Mouse (Mus musculus): ENCODE measurements at regions not wholly inside any gene's neighbourhood (a gene's known extent, or its start where the extent isn't known, plus 50 kb on each side); places are given as distances from the start of the nearest gene placed in this dataset.
A peak's percentile ranks its signal among the peaks of the same experiment; 100 is the strongest.

DNA sequence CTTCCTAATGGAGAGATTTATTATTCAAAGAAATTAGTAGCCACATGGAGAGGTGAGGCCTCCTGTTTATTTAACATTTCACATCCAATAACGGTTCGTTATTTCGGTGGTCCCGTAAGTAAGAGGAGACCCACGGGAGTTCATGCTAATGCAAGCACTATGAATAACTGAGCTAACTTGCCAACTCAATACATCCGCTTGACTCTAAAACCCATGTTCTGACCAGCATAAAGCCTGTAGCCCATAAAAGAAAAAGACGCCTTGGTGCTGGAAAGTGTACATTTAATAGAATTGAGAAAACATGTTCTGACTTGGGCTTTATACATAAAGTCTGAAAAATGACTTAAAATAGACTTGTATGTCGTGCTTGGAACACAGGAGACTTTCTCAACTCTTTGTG lies 198.1 kb upstream of the Dkk2 start:
- ATAC-seq (ENCODE audit: low FRiP score) = no peak
- Histone ChIP-seq H3K9ac (replicated peaks) (no peak overlapping the region), H3K4me1 (no peaks in the 10 kb centered on the region), H3K4me3 (replicated peaks) (no peak overlapping the region), H3K27ac (replicated peaks) (no peak overlapping the region), H3K36me3 (no peaks in the 10 kb centered on the region), H3K4me2 (no peak overlapping the region), H3K27me3 (replicated peaks) (no peaks in the 10 kb centered on the region), H3K9me3 (replicated peaks) (no peaks in the 10 kb centered on the region)
- WGBS = 79% methylated on average over 8 of the region's 8 CpGs

DNA sequence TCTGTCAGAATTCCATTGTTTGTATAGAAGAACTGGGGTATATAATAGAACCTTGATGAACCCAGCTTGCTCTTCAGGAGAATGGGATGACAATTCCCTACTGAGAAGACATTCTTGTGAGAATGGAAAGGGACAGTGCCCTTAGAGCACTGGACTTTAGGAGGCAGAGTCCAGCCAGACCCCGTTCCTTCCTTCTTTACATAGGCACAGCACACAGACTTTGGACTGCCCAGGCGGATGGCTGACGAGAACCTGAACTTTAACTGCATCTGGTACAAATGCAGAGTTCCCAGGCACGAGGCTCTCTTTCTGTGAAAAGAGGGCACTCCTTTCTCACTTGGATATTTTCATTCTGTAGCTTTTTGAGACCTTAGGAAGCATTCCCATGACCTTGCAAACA lies 197.4 kb upstream of the Dkk2 start:
- Histone ChIP-seq H3K4me1 (no peaks in the 10 kb centered on the region), H3K4me3 (replicated peaks) (no peak overlapping the region), H3K36me3 (no peaks in the 10 kb centered on the region), H3K9me3 (replicated peaks) (no peaks in the 10 kb centered on the region), H3K27ac (replicated peaks) (no peak overlapping the region), H3K9ac (replicated peaks) (no peak overlapping the region), H3K27me3 (replicated peaks) (no peaks in the 10 kb centered on the region), H3K4me2 (no peak overlapping the region)
- ATAC-seq (ENCODE audit: low FRiP score) = no peak
- 84% methylated on average over 4 of the region's 4 CpGs for WGBS

DNA sequence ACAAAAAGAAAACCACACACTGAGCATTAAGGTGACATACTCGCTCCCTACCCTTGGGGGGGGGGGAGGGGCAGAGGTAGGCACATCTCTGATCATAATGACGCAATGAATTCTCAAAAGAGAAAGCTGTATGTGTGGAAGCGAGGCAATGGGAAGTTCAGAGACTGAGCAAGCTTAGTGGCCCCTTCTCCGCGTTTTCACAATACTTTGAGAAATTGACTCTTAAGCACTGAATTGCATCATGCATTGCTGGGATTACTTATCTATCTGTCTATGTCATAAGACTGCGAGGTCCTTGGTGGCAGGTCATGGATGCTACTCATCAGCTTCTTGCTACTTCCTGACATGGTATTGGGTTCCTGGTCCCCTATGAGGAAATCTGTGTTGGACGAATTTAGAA lies 193.2 kb upstream of the Dkk2 start:
- H3K4me2 ChIP-seq = no peak overlapping the region
- no peaks in the 10 kb centered on the region for H3K27me3 ChIP-seq (replicated peaks)
- H3K27ac ChIP-seq (replicated peaks) = no peak overlapping the region
- 91% methylated on average over 7 of the region's 7 CpGs for WGBS
- no peak overlapping the region for H3K9ac ChIP-seq (replicated peaks)
- no peaks in the 10 kb centered on the region for H3K4me1 ChIP-seq
- no peaks in the 10 kb centered on the region for H3K9me3 ChIP-seq (replicated peaks)
- H3K36me3 ChIP-seq = no peaks in the 10 kb centered on the region
- ATAC-seq (ENCODE audit: low FRiP score) = no peak
- H3K4me3 ChIP-seq (replicated peaks) = no peak overlapping the region

DNA sequence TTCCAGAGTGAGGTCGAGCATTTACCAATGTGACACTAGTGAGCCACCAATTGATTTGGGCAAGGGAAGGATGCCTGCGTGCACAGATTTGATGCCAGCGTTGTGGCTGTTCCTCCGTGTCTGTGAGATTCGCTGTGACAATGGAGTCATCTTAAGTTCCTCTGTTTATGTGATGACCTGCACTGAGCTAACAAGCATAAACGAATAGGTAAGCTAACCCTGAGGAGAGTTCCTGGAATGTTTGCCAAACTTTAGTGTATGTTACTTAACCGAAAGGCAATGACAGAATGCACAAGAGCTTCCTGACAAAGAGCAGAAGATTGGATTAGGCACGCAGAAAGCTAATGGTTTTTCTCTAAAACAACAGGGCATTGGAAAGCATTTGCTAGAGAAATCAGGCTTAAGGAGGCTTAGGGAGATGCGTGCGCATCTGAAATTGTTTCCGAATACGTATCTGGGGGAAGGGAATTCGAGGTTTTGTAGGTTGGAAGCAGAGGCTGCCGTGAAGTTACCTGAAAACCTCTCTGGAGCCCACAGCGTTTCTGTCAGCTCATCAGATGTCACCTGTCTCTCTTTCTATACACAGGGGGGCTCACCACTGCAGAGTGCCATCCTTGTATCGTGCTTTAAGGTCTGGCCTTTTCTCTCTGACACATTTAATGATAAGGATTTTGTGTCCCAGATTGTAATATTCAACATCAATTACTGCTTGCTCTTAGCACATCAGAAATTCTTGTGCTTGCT lies 191.9 kb upstream of the Dkk2 start:
- Histone ChIP-seq H3K27me3 (replicated peaks) (no peaks in the 10 kb centered on the region), H3K4me3 (replicated peaks) (no peak overlapping the region), H3K4me1 (no peaks in the 10 kb centered on the region), H3K36me3 (no peaks in the 10 kb centered on the region), H3K27ac (replicated peaks) (no peak overlapping the region), H3K4me2 (no peak overlapping the region), H3K9ac (replicated peaks) (no peak overlapping the region), H3K9me3 (replicated peaks) (no peaks in the 10 kb centered on the region)
- WGBS = 81% methylated on average over 16 of the region's 16 CpGs
- no peak for ATAC-seq (ENCODE audit: low FRiP score)

DNA sequence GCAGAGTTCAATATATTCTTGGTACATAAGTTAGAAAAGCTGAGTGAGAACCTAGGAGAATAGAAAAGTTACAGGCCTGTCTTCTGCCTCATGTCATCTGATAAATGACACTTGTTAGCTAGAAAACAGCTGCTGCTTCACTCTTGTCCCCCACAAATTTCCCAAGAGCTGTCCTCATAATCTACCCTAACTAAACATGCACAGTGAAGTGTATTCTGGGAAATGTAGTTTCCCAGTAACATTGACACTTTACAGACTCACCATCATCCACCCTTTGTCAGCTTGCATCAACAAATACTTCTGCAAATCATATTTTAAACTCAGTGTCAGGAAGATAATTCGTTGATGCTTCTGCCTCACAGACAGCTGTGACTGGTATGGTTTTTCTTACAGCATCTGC lies 190.0 kb upstream of the Dkk2 start:
- no peaks in the 10 kb centered on the region for H3K36me3 ChIP-seq
- no peak overlapping the region for H3K9ac ChIP-seq (replicated peaks)
- H3K27me3 ChIP-seq (replicated peaks) = no peaks in the 10 kb centered on the region
- 67% methylated on average over 1 of the region's 1 CpGs for WGBS
- H3K9me3 ChIP-seq (replicated peaks) = no peaks in the 10 kb centered on the region
- no peak overlapping the region for H3K4me2 ChIP-seq
- no peak overlapping the region for H3K27ac ChIP-seq (replicated peaks)
- H3K4me1 ChIP-seq = no peaks in the 10 kb centered on the region
- no peak for ATAC-seq (ENCODE audit: low FRiP score)
- no peak overlapping the region for H3K4me3 ChIP-seq (replicated peaks)

DNA sequence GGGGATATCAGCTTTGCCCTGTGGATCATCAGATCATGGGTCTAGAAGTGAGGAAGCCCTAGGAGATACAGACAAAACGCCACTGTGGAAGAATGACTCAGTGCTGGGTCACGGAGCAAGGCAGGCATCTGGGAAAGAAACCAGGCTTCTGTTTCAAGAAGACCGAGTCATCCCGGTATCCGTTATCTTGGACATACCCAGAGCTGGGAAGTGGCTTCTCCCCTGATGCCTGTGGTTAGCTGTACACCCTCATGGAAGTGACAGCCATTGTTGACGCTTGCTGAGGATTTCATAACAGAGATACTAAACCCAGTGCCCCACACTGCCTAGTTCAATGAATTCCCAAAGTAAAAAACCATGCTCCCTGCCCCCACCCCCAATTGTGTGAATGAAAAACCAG lies 171.6 kb upstream of the Dkk2 start:
- H3K9me3 ChIP-seq (replicated peaks) = no peaks in the 10 kb centered on the region
- H3K4me3 ChIP-seq (replicated peaks) = no peak overlapping the region
- WGBS = 96% methylated on average over 6 of the region's 6 CpGs
- ATAC-seq (ENCODE audit: low FRiP score) = no peak
- H3K27ac ChIP-seq (replicated peaks) = no peak overlapping the region
- H3K36me3 ChIP-seq = no peaks in the 10 kb centered on the region
- no peak overlapping the region for H3K9ac ChIP-seq (replicated peaks)
- H3K27me3 ChIP-seq (replicated peaks) = no peaks in the 10 kb centered on the region
- H3K4me1 ChIP-seq = no peaks in the 10 kb centered on the region
- H3K4me2 ChIP-seq = no peak overlapping the region

DNA sequence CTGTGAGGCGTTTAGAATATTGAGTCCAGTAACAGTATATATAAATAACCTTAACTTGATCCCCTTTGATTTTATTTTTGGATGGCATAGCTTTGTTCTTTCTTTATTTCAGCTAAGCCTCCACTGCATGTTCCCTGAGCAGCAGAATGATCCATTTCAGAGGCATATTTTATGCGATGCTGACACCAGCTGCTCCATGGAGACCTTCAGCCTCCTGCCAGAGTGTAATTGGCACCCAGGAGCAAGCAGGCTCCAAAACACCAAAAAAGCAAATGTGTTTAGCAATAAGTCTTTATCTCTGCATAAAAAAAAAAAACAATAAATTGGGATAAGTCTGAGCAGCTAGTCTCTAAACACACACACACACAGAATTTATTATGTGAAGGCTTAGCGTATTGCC lies 170.7 kb upstream of the Dkk2 start:
- Histone ChIP-seq H3K9ac (replicated peaks) (no peak overlapping the region), H3K4me1 (peaks cover 1% of the 10 kb centered on the region; the same call in 1 of the 2 replicates), H3K9me3 (replicated peaks) (no peaks in the 10 kb centered on the region), H3K4me2 (no peak overlapping the region), H3K27ac (replicated peaks) (no peak overlapping the region), H3K4me3 (replicated peaks) (no peak overlapping the region), H3K27me3 (replicated peaks) (no peaks in the 10 kb centered on the region), H3K36me3 (no peaks in the 10 kb centered on the region)
- WGBS = 82% methylated on average over 3 of the region's 3 CpGs
- ATAC-seq (ENCODE audit: low FRiP score) = no peak

DNA sequence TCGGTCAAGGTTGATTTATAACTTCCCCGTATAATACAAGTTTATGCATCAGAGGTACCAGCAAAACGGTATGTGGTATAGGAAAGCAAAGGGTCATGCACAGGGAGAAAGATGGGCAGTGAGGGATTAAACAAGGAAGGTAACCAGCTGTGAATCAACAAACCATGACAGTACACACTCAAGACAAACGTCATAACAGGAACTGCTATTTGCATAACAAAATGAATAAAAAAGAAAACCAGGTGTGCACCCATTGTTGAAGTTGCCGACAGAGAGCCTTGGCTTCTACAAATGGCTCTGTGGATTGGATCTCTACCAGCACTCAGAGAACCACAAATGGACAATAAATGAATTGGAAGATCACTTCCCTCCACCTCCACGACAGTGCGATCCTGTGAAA lies 170.1 kb upstream of the Dkk2 start:
- peaks cover 6% of the 10 kb centered on the region; the same call in 1 of the 2 replicates for H3K4me1 ChIP-seq
- no peak for ATAC-seq (ENCODE audit: low FRiP score)
- no peak overlapping the region for H3K4me2 ChIP-seq
- WGBS = 69% methylated on average over 7 of the region's 7 CpGs
- no peaks in the 10 kb centered on the region for H3K27me3 ChIP-seq (replicated peaks)
- H3K9ac ChIP-seq (replicated peaks) = no peak overlapping the region
- H3K27ac ChIP-seq (replicated peaks) = no peak overlapping the region
- no peak overlapping the region for H3K4me3 ChIP-seq (replicated peaks)
- no peaks in the 10 kb centered on the region for H3K9me3 ChIP-seq (replicated peaks)
- H3K36me3 ChIP-seq = no peaks in the 10 kb centered on the region

DNA sequence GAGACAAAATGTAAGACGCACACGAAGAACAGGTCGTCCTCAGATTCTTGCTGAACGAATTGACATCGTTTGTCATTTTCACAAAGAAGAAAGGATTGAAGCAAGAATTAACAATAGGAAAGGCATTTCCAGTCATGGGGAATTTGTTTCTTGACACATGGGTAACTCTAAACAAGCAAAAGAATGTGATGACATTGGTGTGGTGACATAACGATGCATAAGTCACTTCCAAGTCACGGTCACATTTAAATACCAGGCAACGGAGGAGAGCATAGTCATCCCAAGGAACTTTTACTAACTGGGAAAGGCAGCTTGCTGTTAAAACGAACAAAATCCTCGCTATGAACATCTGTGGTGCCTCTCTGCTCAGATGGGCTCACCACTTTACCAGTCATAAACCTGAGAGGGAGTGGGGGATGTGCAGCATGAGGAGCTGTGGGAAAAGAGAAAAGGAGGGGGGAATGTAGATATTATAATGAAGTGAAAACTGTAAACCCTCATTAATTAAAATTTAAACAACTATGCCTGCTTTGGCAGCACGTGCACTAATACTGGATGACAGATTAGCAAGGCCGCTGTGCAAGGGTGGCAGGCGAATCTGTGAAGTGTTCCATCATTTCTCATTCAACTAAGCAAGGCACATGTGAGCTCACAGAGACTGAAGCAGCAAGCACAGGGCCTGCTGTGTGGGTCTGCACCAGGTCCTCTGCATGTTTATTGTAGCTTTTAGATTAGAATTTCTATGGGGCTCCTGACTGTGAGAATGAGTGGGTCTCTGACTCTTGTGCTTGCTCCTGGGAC lies 167.2 kb upstream of the Dkk2 start:
- Histone ChIP-seq H3K27ac (replicated peaks) (no peak overlapping the region), H3K4me2 (no peak overlapping the region), H3K27me3 (replicated peaks) (no peaks in the 10 kb centered on the region), H3K4me3 (replicated peaks) (no peak overlapping the region), H3K4me1 (peaks cover 6% of the 10 kb centered on the region; the same call in 1 of the 2 replicates), H3K9me3 (replicated peaks) (no peaks in the 10 kb centered on the region), H3K36me3 (no peaks in the 10 kb centered on the region), H3K9ac (replicated peaks) (no peak overlapping the region)
- 49% methylated on average over 13 of the region's 13 CpGs for WGBS
- ATAC-seq (ENCODE audit: low FRiP score) = no peak

DNA sequence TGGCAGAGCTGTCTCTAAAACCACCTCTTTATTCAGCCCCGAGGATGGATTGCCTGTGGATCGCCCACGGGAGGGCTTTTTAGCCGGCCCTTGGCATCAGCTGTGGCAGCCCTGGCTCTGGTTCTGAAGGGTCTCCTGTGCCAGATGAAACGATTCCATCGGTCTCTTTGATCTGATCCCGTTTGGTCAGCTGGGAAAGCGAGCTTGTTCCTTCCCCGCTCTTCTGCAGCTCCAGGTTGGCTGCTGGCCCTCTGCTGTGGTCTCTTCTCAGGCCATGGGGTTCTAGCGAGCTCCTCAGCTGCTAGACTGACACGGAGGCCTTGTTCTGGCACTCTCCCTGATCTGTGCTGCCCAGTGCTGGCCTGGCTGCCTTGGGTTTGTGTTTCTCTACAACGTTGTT lies 165.6 kb upstream of the Dkk2 start:
- Histone ChIP-seq H3K36me3 (no peaks in the 10 kb centered on the region), H3K27ac (replicated peaks) (peak overlapping the region; percentile 56; the same call in 1 of the 2 replicates), H3K4me3 (replicated peaks) (no peak overlapping the region), H3K4me1 (peaks cover 6% of the 10 kb centered on the region; the same call in 1 of the 2 replicates), H3K27me3 (replicated peaks) (no peaks in the 10 kb centered on the region), H3K9me3 (replicated peaks) (no peaks in the 10 kb centered on the region), H3K9ac (replicated peaks) (no peak overlapping the region), H3K4me2 (no peak overlapping the region)
- 43% methylated on average over 12 of the region's 12 CpGs for WGBS
- peak; percentile 72 for ATAC-seq (ENCODE audit: low FRiP score)

DNA sequence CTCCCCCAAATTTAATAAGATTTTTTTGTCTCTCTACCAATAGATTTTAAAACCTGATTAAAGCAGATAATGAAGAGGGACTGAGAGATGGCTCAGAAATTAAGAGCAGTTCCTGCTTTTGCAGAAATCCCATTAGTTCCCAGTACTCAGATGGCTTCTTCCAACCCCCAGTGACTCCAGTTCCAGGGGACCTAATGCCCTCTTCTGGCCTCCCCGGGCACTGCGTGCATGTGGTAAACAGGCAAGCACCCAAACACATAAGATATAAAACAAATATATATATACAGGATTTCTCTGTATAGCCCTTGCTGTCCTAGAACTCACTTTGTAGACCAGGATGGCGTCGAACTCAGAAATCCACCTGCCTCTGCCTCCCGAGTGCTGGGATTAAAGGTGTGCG lies 163.9 kb upstream of the Dkk2 start:
- 91% methylated on average over 6 of the region's 6 CpGs for WGBS
- no peak for ATAC-seq (ENCODE audit: low FRiP score)
- H3K27ac ChIP-seq (replicated peaks) = no peak overlapping the region
- no peak overlapping the region for H3K4me2 ChIP-seq
- no peaks in the 10 kb centered on the region for H3K27me3 ChIP-seq (replicated peaks)
- no peaks in the 10 kb centered on the region for H3K36me3 ChIP-seq
- H3K9ac ChIP-seq (replicated peaks) = no peak overlapping the region
- no peak overlapping the region for H3K4me3 ChIP-seq (replicated peaks)
- H3K9me3 ChIP-seq (replicated peaks) = no peaks in the 10 kb centered on the region
- H3K4me1 ChIP-seq = peaks cover 6% of the 10 kb centered on the region; the same call in 1 of the 2 replicates

DNA sequence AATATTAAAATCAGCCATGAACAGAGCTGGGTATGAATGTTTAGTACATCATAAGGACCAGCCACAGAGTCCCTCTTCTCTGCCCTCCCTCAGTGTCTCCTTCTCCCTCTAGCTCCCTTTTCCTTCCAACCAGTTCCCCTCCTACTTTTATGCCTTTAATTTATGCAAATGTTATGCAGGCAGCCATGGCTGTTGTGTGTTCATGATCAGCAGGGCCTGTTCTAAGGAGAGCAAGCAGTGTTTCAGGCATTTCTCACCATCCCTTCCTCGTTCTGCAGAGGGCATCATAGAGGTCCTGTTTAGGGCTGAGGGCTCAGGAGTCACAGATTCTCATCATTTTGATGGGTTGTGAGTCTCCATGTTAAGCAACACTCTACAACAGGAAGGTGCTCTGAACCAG lies 162.4 kb upstream of the Dkk2 start:
- Histone ChIP-seq H3K27me3 (replicated peaks) (no peaks in the 10 kb centered on the region), H3K4me1 (peaks cover 6% of the 10 kb centered on the region; the same call in 1 of the 2 replicates), H3K9ac (replicated peaks) (no peak overlapping the region), H3K27ac (replicated peaks) (no peak overlapping the region), H3K9me3 (replicated peaks) (no peaks in the 10 kb centered on the region), H3K4me2 (no peak overlapping the region), H3K36me3 (no peaks in the 10 kb centered on the region), H3K4me3 (replicated peaks) (no peak overlapping the region)
- no peak for ATAC-seq (ENCODE audit: low FRiP score)
- 33% methylated on average over 1 of the region's 1 CpGs for WGBS
